Mouse (Mus musculus) B cell, adult 2 months (primary cell): ENCODE measurements around the gene Man2b2.

Experiments used
- DNase-seq, 2 experiments: peaks; one replicate each; pipeline ENCODE4 v3.0.0; 2022

The Man2b2 gene

GRCm38 (mm10) chr5:36829913-36830879, at the start of gene Man2b2:
Gene Man2b2, minus strand, starts transcription at chr5:36830653.
- DNase-seq: peak; percentile 95 to 96

DNA sequence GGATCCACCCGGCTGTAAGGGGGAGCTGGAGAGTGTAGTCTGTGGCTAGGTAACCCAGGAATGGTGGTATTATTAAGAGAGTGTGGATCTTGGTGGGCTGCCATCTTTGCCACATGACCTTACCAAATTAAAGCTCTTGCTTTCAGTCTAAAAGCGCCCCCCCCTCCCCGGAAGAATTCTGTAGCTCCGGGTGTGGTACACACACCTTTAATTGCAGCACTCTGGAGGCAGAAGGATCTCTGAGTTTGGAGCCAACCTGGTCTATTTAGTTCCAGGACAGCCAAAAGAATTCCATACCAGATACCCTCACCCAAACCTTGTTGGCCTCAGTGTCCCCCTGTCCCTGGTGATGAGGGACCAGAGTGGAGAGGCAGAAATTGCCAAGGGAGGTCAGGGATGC, 48.3 kb upstream of the Man2b2 start:
- no peak for DNase-seq

DNA sequence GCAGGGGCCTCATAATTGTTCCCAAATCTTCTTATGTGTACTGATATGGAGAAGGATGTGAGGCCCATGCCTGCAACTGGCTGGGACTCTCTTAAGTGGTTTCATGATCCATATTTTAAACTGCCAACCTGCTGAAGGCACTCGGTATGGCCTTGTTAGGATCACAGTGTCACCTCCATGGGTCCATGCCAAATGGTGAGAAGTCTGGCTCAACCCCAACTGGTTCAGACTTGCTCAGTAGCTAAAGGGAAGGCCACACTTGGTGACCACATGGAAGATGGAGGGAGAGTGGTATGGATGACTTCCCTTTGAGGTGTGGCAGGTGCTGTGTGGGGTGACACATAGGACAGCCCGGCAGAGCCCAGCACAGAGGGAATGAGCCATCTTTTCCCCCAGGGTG, 47.2 kb upstream of the Man2b2 start:
- DNase-seq: no peak

GRCm38 (mm10) chr5:36876777-36877396, 46.4 kb upstream of the Man2b2 start:
- no peak for DNase-seq

DNA sequence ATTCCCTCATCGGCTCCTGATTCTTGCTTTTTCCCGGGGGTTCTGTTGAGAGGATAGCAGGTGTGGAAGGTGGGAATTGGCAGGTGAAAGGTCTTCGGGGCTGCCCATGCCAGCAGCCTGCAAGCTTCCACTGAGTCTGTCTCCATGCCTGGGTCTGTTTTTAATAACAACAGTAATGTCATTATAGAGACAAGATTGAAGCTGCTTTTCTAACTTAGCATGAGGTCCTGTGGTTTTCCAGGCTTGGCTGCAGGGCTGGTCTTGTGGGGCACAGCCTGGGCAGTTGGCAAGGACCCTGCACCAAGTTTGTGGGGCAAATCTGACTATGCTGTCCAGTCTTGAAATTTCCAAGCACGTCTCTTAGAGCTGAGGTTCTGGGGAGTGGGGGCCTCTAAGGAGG, 45.5 kb upstream of the Man2b2 start:
- no peak for DNase-seq

DNA sequence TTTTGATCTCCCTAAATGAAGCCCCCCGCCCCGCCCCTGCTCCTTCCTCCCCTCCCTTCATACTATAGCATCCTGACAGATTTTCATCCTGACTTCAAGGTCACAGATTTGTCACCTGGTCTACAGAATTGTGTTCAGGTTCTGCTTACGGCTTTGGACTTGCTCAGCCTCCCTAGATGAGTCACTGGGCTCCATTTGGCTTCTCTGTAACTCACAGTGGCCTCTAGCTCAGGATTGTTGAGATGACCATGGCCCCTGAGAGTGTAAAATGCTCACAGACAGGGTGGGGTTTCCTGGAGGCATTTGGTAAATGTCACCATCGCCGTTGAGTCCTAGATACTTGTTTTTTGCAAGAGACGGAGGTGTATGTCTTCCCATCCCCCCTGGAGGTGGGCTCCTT, 40.5 kb upstream of the Man2b2 start:
- DNase-seq: no peak

- DNase-seq: no peak
These were observed 39.3 kb upstream of the Man2b2 start for GRCm38 (mm10) chr5:36869578-36870236.

DNA sequence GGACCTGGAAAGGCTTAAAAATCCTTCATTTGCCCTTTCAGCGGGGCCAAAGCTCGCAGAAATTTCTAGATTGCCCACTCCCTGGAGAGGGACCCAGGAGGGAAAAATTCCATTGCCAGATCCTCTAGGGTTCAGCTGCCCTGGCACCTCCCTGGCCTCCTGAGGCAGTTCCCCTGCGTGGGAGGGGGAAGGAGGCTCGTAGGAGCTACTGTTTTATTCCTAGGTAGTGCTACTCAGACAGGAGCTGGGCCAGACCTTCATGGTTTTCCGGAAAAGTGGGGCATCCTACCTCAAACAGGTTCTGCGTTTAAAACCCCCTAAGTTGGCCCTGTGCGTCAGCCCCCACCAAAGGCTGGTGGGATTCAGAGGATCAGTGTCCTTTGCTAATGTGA, 38.7 kb upstream of the Man2b2 start:
- DNase-seq: no peak

- no peak for DNase-seq
These were observed 38.0 kb upstream of the Man2b2 start, which contains the start of gene Ppp2r2c for GRCm38 (mm10) chr5:36868266-36869090. Gene Ppp2r2c, plus strand, starts transcription at chr5:36868513.

GRCm38 (mm10) chr5:36867561-36867960, 37.1 kb upstream of the Man2b2 start:
- DNase-seq: no peak

GRCm38 (mm10) chr5:36866701-36867250, 36.3 kb upstream of the Man2b2 start:
- no peak for DNase-seq

DNA sequence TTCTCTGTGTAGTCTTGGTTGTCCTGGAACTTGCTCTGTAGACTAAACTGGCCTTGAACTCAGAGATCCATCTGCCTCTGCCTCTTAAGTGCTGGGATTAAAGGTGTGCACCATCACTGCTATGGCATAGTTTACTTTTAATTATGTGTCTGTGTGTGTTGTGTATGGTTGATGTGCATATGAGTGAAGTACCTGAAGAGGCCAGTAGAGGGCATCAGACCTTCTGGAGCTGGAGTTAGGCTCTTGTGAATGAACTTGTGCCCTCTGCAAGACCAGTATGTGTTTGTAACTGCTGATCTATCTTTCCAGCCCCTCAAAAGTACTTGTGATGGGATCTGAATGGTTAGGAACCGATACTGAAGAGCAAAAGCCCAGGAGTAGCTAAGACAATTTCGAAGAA, 30.6 kb upstream of the Man2b2 start:
- DNase-seq: peak; percentile 5 to 14

GRCm38 (mm10) chr5:36857546-36857945, 27.1 kb upstream of the Man2b2 start:
- DNase-seq: no peak

- DNase-seq: no peak
These were observed 26.1 kb upstream of the Man2b2 start for GRCm38 (mm10) chr5:36856529-36856928.

- no peak for DNase-seq
These were observed 24.7 kb upstream of the Man2b2 start for GRCm38 (mm10) chr5:36855180-36855579.

DNA sequence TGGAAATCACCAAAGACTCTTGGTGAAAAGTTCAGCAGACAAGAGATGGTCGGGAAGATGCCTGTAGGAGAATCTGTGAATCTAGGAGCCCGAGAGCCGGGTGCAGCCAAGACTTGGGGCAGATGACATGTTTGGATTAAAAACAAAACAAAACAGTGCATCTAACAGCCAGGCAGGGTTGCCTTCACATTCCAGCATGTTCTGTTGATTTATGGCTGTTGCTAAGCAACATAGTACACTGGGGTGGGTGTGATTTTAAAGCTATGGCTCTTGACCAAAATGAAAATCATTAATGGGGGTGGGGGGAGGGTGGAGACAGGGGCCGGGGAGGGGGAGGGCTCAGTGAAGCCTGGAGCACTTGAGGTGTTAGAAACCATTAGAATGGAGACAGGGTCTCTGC, 21.1 kb upstream of the Man2b2 start:
- no peak for DNase-seq

- no peak for DNase-seq
These were observed 14.0 kb upstream of the Man2b2 start for GRCm38 (mm10) chr5:36844490-36844889.

DNA sequence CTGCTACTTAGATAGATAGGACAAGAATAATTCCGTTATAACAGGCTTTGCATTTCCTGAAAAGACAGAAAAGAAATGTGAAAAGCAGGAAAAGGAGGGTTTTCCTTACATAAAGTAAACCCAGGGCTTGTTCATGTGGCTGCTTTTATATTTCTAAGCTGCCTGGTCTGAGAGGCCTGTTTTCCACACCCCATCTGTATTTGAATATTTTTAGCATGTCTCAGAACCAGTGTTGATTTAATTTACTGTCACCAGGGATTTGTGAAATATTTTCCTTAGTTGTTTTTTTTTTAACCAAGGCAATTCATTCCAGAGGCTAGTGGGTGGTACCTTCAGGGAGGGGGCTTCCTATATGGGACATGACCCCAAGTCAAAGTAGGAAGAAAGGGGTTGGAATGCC, 11.2 kb upstream of the Man2b2 start:
- DNase-seq: no peak

- no peak for DNase-seq
These were observed 9.6 kb upstream of the Man2b2 start for GRCm38 (mm10) chr5:36840092-36840491.

- no peak for DNase-seq
These were observed 9.1 kb upstream of the Man2b2 start for GRCm38 (mm10) chr5:36839602-36840001.

- DNase-seq: no peak
These were observed 8.6 kb upstream of the Man2b2 start for GRCm38 (mm10) chr5:36839032-36839431.

DNA sequence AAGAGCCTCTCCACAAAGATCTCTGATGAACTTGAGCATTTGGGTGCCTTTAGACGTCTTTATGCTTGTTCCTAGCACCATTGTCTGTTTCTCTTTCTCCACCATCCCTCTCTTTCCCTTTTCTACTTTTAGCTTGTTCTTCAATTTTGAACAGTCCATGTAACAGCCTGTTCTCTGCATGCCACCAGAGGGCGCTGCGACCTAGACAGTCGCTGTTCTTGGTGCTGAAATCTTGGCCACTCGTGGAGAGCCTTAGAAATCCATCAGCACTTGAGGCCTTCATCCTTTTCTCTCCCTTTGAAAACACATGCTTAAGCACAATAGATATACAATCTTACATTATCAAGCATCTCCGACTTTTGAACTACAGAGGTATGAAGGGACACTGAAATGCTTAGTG, 5.5 kb upstream of the Man2b2 start:
- DNase-seq: peak; percentile 86 to 87
